Mouse (Mus musculus) forebrain, embryonic 10.5 days (tissue): ENCODE measurements around the gene Ptcd1. TPM values are rescaled to one million over a fixed set of nuclear protein-coding genes. Genes with fewer than 3 reads are reported as not detected.
A peak's percentile ranks its signal among the peaks of the same experiment; 100 is the strongest.

Experiments used
- DNase-seq: peaks from one replicate; pipeline ENCODE4 v3.0.0-alpha.2; 2017; ENCODE audit warnings: low spot score; ENCODE audit errors: extremely low spot score
- H3K27ac ChIP-seq: fragments of 300-500 bp; sonication (generic); 2 replicates; pipeline ENCODE4 v1.5.1; 2016; ENCODE audit warnings: mild to moderate bottlenecking
- H3K27me3 ChIP-seq: fragments of 300-500 bp; sonication (generic); 2 replicates; pipeline ENCODE4 v1.6.1; 2016; ENCODE audit warnings: mild to moderate bottlenecking; ENCODE audit not compliant: poor library complexity, severe bottlenecking
- H3K36me3 ChIP-seq: fragments of 300-500 bp; sonication (generic); replicated peaks from 2 replicates; pipeline ENCODE4 v1.6.1; 2016; ENCODE audit warnings: mild to moderate bottlenecking, moderate library complexity
- H3K4me1 ChIP-seq: fragments of 300-500 bp; sonication (generic); 2 replicates; pipeline ENCODE4 v1.6.1; 2016
- H3K4me3 ChIP-seq: fragments of 300-500 bp; sonication (generic); 2 replicates; pipeline ENCODE4 v1.5.1; 2016; ENCODE audit warnings: mild to moderate bottlenecking, moderate library complexity
- H3K9me3 ChIP-seq: fragments of 300-500 bp; sonication (generic); 2 replicates; pipeline ENCODE4 v1.6.1; 2016; ENCODE audit warnings: mild to moderate bottlenecking, moderate library complexity
- WGBS: fragments of 180-500 bp; shearing (Covaris S2); methylation state at CpG from one replicate; pipeline ENCODE4 v1.1.7; 2016; 5-methylcytosine and 5-hydroxymethylcytosine counted together
- polyA plus RNA-seq: library from polyadenylated mRNA; unstranded; fragments of >200 nt; fragmentation: Nextera tagmentation; extraction: Ambion mirVana; gene quantifications from 2 replicates; pipeline ENCODE4 v1.2.1, GENCODE M21; 2016

Gene Ptcd1
- polyA plus RNA-seq, 1 experiment from 2014 or later, result 17.5 TPM

GRCm38 (mm10) chr5:145200387-145200786 is 33.5 kb upstream of the Ptcd1 start:
- 78% methylated on average over 7 of the region's 7 CpGs for WGBS
- Histone ChIP-seq H3K27me3 (no peaks in the 10 kb centered on the region), H3K36me3 (peaks cover 9% of the 10 kb centered on the region), H3K9me3 (no peaks in the 10 kb centered on the region), H3K4me3 (peak overlapping the region; percentile 84; the same call in 1 of the 2 replicates), H3K27ac (no peak overlapping the region), H3K4me1 (peaks cover 24% of the 10 kb centered on the region)
- no peak for DNase-seq

GRCm38 (mm10) chr5:145191962-145192361 is 25.1 kb upstream of the Ptcd1 start, which contains the start of gene Atp5j2:
Atp5j2 (minus strand) TSS chr5:145192062.
- Histone ChIP-seq H3K4me3 (peak within 1 kb of the TSS; percentile 89), H3K27me3 (no peaks in the 10 kb centered on the region), H3K4me1 (peaks cover 19% of the 10 kb centered on the region), H3K36me3 (peaks cover 47% of the 10 kb centered on the region), H3K9me3 (no peaks in the 10 kb centered on the region), H3K27ac (peak within 1 kb of the TSS; percentile 96)
- 84% methylated on average over 2 of the region's 2 CpGs for whole genome bisulfite sequencing
- no peak for DNase-seq

- H3K4me1 ChIP-seq, result peaks cover 19% of the 10 kb centered on the region
- peak overlapping the region; percentile 96 for H3K27ac ChIP-seq
- peak; percentile 92 for DNase-seq
- WGBS, result 1% methylated on average over 41 of the region's 41 CpGs
- no peaks in the 10 kb centered on the region for H3K27me3 ChIP-seq
- H3K36me3 ChIP-seq, result peaks cover 54% of the 10 kb centered on the region
- H3K4me3 ChIP-seq, result peak overlapping the region; percentile 89
- H3K9me3 ChIP-seq, result no peaks in the 10 kb centered on the region
Measured at GRCm38 (mm10) chr5:145190875-145191798, 24.2 kb upstream of the Ptcd1 start.

- WGBS, result 60% methylated on average over 5 of the region's 5 CpGs
- Histone ChIP-seq H3K4me1 (peaks cover 19% of the 10 kb centered on the region), H3K27ac (peak overlapping the region; percentile 96), H3K27me3 (no peaks in the 10 kb centered on the region), H3K9me3 (no peaks in the 10 kb centered on the region), H3K4me3 (peak overlapping the region; percentile 89), H3K36me3 (peaks cover 54% of the 10 kb centered on the region)
- no peak for DNase-seq
Measured at GRCm38 (mm10) chr5:145190373-145190772, 23.5 kb upstream of the Ptcd1 start.

- H3K4me1 ChIP-seq, result peaks cover 19% of the 10 kb centered on the region
- no peak overlapping the region for H3K4me3 ChIP-seq
- DNase-seq, result no peak
- H3K27ac ChIP-seq, result no peak overlapping the region
- peaks cover 54% of the 10 kb centered on the region for H3K36me3 ChIP-seq
- no peaks in the 10 kb centered on the region for H3K27me3 ChIP-seq
- WGBS, result 93% methylated on average over 6 of the region's 6 CpGs
- no peaks in the 10 kb centered on the region for H3K9me3 ChIP-seq
Measured at GRCm38 (mm10) chr5:145189416-145189815, 22.5 kb upstream of the Ptcd1 start.

GRCm38 (mm10) chr5:145185244-145185643 is 18.3 kb upstream of the Ptcd1 start:
- Histone ChIP-seq H3K27me3 (no peaks in the 10 kb centered on the region), H3K9me3 (no peaks in the 10 kb centered on the region), H3K4me3 (no peak overlapping the region), H3K36me3 (peaks cover 90% of the 10 kb centered on the region), H3K4me1 (peaks cover 6% of the 10 kb centered on the region), H3K27ac (no peak overlapping the region)
- DNase-seq, result no peak
- 89% methylated on average over 2 of the region's 2 CpGs for WGBS

- no peak for DNase-seq
- no peaks in the 10 kb centered on the region for H3K9me3 ChIP-seq
- no peak overlapping the region for H3K4me3 ChIP-seq
- WGBS, result 88% methylated on average over 18 of the region's 18 CpGs
- no peaks in the 10 kb centered on the region for H3K27me3 ChIP-seq
- peaks cover 100% of the 10 kb centered on the region for H3K36me3 ChIP-seq
- no peaks in the 10 kb centered on the region for H3K4me1 ChIP-seq
- H3K27ac ChIP-seq, result no peak overlapping the region
Measured at GRCm38 (mm10) chr5:145178461-145178980, 11.6 kb upstream of the Ptcd1 start.

GRCm38 (mm10) chr5:145167306-145167661 is 376 bp upstream of the Ptcd1 start:
- Histone ChIP-seq H3K27me3 (no peaks in the 10 kb centered on the region), H3K4me1 (peaks cover 25% of the 10 kb centered on the region), H3K9me3 (no peaks in the 10 kb centered on the region), H3K27ac (peak overlapping the region; percentile 93), H3K36me3 (peaks cover 56% of the 10 kb centered on the region), H3K4me3 (peak overlapping the region; percentile 89)
- 0% methylated on average over 28 of the region's 28 CpGs for WGBS
- DNase-seq, result no peak

GRCm38 (mm10) chr5:145165184-145165583 is 1.7 kb downstream of the Ptcd1 start:
- WGBS, result 91% methylated on average over 15 of the region's 15 CpGs
- Histone ChIP-seq H3K27ac (no peak overlapping the region), H3K36me3 (peaks cover 56% of the 10 kb centered on the region), H3K4me3 (no peak overlapping the region; the same call in 1 of the 2 replicates), H3K4me1 (peaks cover 25% of the 10 kb centered on the region), H3K9me3 (no peaks in the 10 kb centered on the region), H3K27me3 (no peaks in the 10 kb centered on the region)
- DNase-seq, result no peak

- H3K4me1 ChIP-seq, result peaks cover 25% of the 10 kb centered on the region
- H3K27me3 ChIP-seq, result no peaks in the 10 kb centered on the region
- no peak overlapping the region for H3K27ac ChIP-seq
- no peak for DNase-seq
- WGBS, result 76% methylated on average over 3 of the region's 3 CpGs
- H3K36me3 ChIP-seq, result peaks cover 56% of the 10 kb centered on the region
- H3K9me3 ChIP-seq, result no peaks in the 10 kb centered on the region
- no peak overlapping the region; the same call in 1 of the 2 replicates for H3K4me3 ChIP-seq
Measured at GRCm38 (mm10) chr5:145164710-145165109, 2.2 kb downstream of the Ptcd1 start.

GRCm38 (mm10) chr5:145161361-145161760 is 5.5 kb downstream of the Ptcd1 start:
- H3K27me3 ChIP-seq, result no peaks in the 10 kb centered on the region
- peaks cover 9% of the 10 kb centered on the region for H3K4me1 ChIP-seq
- no peak for DNase-seq
- peaks cover 84% of the 10 kb centered on the region for H3K36me3 ChIP-seq
- WGBS, result 95% methylated on average over 14 of the region's 14 CpGs
- H3K9me3 ChIP-seq, result no peaks in the 10 kb centered on the region
- no peak overlapping the region for H3K27ac ChIP-seq
- no peak overlapping the region for H3K4me3 ChIP-seq

- H3K9me3 ChIP-seq, result no peaks in the 10 kb centered on the region
- peaks cover 97% of the 10 kb centered on the region for H3K36me3 ChIP-seq
- no peak overlapping the region for H3K27ac ChIP-seq
- 92% methylated on average over 5 of the region's 5 CpGs for WGBS
- no peaks in the 10 kb centered on the region for H3K27me3 ChIP-seq
- H3K4me1 ChIP-seq, result no peaks in the 10 kb centered on the region
- no peak for DNase-seq
- H3K4me3 ChIP-seq, result no peak overlapping the region
Measured at GRCm38 (mm10) chr5:145152690-145153089, 14.2 kb downstream of the Ptcd1 start.

GRCm38 (mm10) chr5:145149294-145149693 is 17.6 kb downstream of the Ptcd1 start:
- no peak for DNase-seq
- H3K36me3 ChIP-seq, result peaks cover 100% of the 10 kb centered on the region
- H3K4me3 ChIP-seq, result no peak overlapping the region
- no peaks in the 10 kb centered on the region for H3K4me1 ChIP-seq
- no peaks in the 10 kb centered on the region for H3K9me3 ChIP-seq
- H3K27ac ChIP-seq, result no peak overlapping the region
- WGBS, result 94% methylated on average over 6 of the region's 6 CpGs
- no peaks in the 10 kb centered on the region for H3K27me3 ChIP-seq
